Mouse (Mus musculus) T-cell, adult 2 months (primary cell): ENCODE results near the gene Rxra.

Source experiments
- DNase-seq: peaks from one replicate; pipeline ENCODE4 v3.0.0; 2022; ENCODE audit warnings: low spot score

The Rxra gene

DNA sequence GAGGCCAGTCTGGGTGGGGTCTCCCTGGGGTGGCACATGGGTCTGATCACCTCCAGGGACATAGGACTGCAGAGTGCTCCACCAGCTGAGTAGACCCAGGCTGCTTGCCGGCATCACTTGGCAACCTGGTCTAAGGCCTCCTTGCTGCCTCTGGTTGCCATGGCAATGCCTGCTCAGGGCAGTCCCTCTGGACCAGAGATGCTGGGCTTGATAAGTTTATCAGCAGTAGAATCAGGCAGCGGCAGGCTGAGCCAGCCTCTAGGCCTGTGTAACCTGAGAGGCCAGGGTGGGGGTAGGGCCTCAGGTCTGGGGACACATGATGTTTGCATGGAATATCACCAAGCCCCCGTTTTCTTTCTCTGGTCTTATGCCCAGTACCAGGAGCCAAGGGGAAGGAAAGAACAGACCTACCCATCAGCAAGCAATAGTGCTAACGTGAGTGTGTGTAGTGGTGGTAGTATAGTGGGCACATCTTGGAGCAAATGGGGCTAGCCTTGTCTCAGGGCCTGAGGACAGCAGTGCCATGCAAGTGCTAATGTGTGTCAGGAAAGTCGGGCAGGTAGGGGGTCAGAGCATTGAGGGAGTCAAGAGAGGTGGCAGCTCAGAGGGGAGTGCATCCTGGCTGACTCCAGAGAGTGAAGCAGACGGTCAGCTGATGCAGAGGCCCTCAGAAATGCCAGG, 88.2 kb downstream of the Rxra start:
- DNase-seq, result no peak

DNA sequence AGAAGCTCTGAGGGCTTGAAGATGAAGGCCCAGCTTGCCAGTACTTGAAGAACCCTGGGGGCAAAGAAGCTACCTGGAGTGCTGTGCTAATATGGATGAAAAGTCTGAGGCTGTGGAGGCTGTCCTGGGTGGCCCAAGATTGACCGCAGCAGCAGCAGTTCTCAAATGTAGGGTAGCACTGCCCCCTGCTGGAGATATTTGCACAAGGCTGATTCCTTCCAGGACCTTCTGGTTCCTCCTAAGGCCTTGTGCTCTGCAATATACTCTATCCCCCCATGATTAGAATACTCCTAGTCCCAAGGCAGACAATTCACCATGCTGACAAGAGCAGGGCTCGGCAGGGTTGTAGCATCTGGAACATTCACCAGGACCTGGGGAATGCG, 88.7 kb downstream of the Rxra start:
- DNase-seq, result peak; percentile 61

DNA sequence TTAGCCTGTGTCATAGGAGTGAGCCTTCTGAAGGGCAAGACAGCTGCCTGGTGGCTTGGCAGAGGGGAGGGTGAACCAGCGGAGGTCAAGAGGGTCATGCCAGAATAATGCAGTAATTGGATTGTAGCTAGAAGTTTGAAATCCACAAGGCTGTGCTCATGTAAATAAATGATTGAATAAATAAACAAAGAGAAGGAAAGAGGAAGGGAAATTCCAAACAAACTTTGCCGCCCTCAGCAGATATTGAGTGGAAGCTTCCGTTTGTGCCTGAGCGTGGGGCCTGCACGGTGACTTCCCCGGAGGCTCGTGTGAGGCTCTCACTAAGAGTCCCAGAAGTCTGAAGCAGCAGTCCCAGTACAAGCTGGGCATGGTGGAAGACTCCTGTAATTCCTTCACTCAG, 91.5 kb downstream of the Rxra start:
- DNase-seq, result no peak

DNA sequence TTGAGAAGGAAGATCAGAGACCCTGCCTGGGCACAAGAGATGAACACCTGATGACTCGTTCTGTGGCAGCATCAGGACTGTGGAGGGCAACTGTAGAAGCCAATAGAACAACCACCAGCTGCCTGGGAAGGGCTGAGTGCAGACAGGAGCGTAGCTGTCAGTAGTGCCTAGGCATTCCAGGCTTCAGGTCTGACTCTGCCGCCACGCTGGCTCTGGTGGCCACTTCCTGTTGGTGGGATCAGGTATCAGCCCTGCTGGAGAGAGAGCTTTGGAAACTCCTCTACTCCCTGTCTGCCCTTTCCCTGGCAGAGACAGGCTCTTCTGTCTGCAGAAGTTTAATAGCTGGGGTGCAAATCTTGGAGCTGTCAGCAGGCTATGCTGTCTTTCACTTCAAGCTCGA, 93.5 kb downstream of the Rxra start:
- DNase-seq, result no peak

DNA sequence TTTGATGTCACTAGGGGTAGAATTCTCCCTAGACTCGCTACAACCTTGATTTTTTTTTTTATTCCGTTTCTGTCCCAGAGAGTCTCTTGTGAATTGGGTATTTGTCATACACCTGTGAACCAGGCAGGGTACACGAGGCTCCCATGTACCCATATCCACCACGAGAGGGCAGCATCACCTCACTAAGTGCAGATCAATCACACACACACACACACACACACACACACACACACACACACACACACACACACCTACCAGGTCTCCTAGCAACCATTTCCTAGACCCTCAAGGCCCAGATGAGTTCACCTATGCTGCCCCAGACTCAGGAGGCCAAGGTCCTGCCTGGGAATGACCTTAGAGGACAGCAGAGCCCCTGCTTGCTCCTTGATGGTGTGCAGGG, 94.0 kb downstream of the Rxra start:
- peak; percentile 23 for DNase-seq

DNA sequence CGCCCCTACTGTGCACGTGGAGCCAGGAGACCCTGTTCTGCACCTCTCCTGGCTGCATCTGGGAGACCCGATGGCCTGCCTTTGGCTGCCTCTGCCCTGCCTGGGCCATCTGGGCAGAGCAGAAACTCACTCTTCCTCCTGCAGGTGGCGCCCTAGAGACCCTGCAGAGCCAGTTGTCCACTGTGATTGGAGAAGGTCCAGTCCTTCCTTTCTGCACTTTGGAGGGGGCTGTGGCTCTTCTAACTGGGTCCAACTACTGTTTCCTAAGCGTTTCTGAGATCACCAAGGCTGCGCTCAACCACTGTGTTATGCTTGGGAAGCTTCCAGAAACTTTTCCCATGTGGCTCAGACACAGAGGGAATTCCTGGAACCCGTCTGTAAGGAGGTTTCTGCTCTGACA, 95.7 kb downstream of the Rxra start:
- peak; percentile 23 for DNase-seq

DNA sequence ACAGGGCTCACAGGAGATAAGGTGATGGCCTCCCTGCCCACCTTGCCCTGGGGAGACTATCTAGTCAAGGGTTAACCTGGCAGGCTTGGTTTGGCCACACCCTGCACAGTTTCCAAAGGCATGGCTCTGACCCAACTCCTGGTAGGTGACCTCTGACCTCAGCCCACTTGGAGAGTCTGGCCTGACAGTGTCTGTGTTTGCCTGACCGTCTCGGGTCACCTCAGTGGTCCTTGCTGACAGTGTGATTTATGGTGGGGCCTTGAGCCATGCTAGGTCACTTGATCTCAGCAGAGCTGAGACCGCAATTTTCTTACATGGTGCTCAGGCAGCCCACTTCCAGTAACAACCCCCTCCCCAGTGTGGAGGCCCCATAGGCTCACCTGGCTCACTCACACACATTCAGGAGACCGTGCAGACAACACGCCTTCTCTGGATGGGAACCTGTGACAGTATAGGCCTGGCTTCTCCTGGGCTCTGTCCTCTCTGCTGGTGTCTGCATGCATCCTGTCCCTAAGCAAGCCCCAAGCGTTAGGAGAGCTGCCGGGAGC, 96.7 kb downstream of the Rxra start:
- no peak for DNase-seq

DNA sequence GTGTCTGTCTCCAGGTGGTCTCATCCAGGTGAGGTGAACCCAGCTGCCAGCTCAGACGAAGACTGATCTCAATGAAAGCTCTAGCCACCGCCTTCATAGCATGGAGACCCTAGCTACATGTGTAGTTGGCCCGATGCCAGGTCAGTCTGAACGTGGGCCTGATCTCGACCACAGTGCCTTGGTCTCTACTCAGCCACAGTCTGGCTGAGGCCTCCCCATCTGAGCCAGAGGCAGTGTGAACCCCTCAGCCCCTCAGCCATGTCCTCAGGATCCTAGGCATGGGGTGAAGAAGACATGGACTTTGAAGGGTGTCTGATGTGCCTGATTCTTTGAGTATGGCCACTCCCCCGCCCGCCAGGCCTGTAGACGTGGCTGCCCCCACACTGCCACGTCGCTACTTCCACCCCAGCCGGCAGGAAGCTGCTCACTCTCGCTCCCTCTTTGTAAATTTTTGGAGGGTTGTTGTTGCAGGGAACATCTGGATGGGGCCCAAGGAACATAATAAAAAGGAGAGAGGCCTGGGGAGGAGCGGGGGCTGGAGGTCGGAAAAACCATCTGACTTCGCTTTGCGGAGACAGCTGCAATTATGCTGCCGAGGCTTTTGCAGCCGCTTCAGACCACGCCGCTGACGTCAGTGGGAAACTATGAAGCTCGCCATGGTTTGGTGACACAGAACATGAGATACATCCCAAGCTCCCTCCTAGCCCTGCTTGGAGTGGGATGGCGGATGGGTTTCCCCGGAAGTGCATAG, 97.9 kb downstream of the Rxra start:
- DNase-seq, result no peak

DNA sequence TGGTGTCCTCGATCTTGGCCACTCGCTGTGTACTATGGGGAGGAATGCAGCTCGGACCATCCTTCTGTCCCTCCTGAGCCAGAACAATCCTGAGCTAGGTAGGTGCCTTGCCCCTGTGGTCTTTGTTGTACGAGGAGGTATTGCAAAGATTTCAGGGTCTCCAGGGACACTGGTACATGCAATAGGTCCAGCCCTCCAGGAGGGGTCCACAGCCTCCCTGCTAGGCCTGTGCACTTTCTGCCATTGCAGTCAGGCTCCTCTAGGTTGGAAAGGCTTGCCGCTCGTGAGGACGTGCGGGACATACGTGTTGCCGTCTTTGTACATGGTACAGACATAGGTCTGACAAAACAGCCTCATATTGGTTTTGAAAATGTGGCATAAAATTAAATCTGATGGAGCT, 98.8 kb downstream of the Rxra start:
- no peak for DNase-seq

DNA sequence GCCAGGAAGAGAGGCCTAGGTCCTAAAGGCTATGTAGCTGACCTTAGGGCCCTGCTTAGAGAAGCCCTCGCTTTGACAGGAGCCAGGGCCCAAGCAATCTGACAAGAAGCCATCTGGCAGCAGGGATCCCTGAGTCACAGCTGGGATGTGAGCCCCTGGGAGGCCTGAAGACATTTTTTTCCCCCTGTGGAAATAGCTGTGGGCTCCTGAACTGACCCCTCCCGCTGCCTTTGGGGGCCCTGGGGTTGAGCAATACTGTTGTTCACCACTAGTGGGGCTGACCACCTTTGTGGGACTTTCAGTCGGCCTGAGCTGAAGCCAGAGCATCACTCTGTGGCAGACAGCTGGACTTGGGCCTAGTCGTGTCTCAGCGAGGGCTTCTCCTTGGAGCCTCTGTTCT, 99.4 kb downstream of the Rxra start:
- DNase-seq, result no peak

DNA sequence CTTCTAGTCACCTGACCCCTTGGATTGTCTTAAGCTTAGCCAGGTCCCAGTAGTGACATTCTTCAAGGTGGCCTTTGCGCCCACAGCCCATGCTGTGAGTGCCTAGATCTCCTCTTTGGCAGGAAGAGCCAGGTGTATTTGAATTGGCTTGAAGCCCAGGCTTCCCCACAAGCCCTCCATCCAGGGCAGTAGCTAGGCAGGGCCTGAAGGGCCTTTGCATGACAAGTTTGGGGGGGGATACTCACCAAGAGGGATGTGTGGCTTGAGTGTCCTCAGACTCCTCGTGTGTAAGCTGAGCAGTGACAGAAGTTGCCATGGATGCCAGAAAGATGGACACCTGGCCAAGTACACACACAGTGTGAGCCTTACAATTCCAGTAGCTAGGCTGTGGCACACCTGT, 101.5 kb downstream of the Rxra start:
- no peak for DNase-seq

DNA sequence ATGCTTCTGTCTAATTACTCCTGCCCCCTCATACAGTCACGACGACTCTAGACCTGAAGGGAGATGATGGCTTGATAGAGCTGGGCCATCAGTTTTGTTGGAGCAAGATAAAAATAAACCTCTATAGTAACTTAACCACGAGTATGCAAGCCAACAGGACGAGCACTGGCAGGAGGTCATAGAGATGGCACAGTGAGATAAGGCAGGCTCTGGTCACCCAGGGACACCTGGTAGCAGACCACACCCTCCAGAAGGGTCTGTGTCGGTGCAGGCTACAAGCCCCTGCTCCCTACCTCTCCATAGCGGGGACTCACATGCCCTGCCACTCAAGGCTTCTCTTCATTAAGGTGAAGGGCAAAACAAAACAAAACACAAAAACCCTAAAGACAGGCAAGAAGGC, 102.0 kb downstream of the Rxra start:
- no peak for DNase-seq

DNA sequence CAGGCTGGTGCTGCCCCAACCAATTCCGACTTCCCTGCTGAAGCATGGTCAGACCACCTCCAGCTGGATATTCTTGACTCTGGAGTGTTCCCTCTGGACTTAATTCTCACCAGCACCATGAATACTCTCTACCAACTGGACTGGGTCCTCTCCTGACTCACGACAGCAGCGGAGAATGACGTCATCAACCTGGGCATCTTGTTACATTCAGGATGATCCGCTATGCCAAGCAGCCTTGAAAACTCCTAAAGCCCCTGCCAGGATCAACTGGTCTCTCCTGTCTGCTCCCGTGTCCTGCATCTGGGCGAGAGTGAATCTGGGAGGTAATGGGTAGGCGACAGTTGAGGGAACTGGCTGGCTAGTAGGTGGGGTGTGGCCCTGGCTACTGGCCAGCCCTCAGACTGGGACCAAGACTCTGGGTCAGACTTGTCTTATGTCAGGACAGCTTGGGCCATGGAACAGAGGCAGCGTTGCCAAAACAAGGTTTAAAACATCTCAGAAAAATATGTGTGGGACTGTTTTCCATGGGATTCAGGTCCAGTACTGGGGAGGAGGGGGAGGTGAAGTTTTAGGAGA, 103.1 kb downstream of the Rxra start:
- no peak for DNase-seq

DNA sequence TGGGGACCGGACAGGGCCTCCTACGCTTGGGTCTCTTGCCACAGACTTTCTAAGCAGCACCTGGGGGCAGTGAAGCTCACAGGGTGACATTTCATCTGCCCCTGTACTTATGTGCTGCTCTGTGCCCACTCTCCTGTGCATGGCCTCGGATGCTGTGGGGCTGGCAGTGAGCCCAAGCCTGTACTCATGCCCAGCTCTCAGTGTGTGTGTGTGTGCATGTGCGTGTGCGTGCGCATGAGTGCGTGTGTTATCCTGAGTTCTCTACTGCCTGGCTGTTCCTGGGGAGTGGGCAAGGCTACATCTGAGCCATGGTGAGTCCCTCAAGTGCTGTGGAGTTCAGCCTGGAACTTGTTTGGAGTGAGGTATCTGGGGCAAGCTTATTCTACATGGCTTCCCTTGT, 103.9 kb downstream of the Rxra start:
- DNase-seq, result no peak

DNA sequence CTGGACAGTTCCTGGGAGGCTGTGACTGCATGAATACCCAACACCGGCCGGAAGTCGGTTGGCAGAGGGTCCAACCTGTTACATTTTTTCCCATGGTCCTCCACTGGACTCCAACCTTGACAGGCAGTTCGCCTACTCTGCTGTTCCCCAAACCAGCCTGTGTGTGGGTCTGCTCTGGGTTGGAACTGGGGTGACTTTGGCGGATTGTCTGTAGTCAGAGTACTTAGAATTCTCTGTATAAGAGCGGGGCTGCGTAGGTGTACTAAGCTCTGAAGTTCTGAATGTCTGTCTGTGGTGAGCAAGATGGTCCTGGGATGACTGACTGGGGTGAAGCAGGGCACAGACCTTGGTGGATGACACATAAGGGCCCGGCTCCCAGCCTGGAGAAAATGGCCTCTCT, 109.1 kb downstream of the Rxra start:
- DNase-seq, result no peak

DNA sequence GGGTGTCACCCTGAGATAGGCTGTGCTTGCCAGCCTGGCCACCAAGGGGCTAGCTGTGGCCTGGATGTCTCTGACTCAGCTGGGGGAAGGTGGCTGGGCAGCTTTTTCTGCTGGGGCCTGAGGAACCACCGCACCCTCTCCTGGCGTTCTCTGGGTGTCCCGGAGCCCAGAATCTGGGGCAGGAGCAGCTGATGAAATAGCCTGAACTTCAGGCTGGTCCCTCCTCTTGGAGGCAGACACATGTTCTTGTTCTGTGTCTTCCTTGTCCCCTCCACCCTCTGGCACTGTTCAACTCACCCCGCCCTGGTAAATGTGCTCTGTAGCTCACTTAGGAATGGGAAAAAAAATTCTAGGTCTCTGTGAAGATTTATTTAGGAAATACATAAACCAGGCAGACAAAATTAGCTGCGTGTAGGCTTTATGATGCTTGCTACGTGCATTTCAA, 109.8 kb downstream of the Rxra start:
- DNase-seq, result no peak

DNA sequence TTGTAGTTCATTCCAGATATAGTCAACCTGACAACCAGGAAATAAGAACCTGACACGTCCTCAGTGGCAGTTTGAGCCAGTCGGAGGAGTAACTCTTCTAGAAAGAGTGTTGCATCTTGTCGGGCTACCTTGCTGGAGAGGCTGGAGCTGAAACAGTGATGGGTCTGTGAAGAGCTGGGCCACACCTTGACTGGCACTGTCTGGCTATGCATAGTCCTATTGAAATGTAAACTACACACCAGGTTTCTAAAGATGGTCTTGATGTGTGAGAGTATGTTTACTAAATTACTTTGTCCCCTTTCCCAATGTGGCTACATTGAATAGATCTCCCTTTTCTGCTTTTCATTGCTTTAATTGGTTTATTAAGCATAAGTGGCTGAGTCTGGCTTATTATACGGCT, 115.3 kb downstream of the Rxra start:
- DNase-seq, result no peak

DNA sequence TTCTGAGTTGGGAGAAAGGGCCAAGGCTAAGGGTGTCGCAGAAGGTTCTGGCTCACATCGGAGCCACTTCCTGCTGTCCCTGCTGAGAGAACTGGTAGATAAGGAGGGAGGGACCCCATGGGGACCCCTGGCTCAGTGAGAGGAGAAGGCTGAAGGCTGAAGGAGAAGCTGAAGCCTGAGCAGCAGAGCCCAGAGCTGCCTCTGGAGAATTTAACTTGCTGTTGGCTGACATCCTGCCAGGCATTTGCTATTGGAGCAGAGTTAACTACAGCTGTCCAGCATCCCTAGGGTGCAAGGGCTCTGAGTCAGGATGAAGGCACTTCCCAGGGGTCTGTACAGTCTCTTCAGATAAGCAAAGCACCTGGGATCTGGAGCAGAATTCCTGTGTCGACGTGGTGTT, 122.8 kb downstream of the Rxra start:
- DNase-seq, result no peak

DNA sequence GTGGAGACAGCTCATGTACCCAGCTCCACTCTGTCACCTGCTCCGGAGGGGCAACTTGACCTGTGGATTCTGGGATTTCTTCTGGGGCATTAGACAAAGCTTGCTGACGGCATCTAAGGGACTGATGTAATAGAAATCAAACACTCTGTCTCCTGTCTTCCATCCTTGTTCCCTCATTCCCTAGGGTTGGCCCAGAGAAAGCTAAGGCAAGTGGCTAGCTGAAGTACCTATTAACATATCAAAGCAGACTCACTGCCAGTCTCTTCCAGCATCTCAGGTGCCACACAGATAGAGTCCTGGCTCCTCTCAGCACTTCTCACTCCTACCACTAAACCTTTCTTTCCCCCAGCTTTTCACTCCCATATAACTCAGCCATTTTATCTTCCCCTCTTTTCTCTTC, 124.8 kb downstream of the Rxra start:
- DNase-seq, result no peak

DNA sequence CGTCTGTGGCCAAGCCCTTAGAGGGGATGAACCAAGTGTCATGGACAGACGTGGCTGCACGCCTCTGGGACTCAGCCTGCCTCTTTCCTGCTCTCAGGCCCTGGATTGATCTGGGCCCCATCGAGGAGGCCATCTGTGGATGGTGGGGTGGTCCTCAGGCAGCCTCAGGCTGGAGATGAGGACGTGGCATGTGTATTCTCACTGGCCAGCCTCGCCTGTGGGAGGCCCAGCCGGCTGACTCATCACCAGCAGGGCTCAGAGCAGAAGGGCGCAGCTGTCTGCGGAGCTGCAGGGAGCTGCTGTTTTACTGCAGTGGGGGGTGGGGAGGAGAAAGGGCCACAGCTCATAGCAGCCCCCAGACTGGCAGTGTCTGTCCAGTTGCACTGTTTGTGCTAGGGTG, 126.3 kb downstream of the Rxra start:
- no peak for DNase-seq

DNA sequence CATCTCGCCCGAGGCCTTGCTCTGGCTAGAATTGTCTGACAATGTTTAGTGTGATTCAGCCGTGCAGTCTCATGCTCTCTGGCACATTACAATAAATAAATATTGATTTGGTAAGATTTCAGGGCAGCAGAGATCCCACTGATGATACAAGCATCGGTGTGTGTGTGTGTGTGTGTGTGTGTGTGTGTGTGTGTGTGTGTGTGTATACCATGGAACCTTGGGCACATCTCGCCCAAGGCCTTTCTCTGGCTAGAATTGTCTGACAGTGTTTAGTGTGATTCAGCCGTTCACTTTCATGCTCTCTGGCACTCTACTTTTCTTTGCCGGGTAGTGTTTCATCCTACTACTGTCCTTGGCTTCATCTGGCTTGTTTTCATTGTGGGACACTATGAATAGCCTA, 130.5 kb downstream of the Rxra start:
- no peak for DNase-seq

DNA sequence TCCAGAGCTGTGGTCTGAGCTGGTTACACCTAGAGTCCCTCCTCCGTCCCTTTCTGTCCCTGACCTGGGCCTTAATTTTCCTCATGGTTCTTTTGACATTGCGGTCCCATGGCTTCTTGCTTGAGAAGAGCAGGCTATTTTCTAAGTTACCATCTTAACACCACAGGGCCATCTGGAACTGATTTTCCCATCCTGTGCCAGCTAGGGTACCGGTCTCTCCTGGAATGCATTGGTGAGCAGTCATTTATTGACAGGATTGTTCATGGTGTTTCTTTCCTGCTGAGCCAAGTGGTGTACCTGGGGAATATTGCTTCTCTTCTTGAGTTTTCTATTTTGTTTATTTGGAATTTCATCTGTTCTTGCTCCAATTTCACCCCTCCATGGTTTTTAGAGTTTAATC, 131.4 kb downstream of the Rxra start:
- no peak for DNase-seq

DNA sequence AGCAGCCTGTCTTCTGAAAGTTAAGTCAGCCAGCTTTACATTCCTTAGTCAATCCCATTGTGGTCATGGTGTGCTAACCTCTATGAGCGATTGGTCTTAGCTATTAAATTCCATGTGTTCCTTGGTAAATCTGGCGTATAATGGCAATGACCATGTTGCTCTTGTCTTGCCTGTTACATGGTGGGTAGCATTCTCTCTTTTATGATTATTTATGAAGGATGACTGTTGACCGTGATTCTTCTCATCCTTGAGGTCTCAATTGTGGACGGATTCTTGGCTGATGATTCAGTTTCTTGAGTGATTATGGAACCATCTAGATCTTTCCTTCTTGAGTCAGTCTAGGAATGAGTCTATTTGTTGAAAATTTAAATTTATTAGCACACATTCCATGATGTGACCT, 133.7 kb downstream of the Rxra start:
- DNase-seq, result no peak
